Mouse (Mus musculus): Measurements from ENCODE around the gene Elfn2.

The Elfn2 gene

DNA sequence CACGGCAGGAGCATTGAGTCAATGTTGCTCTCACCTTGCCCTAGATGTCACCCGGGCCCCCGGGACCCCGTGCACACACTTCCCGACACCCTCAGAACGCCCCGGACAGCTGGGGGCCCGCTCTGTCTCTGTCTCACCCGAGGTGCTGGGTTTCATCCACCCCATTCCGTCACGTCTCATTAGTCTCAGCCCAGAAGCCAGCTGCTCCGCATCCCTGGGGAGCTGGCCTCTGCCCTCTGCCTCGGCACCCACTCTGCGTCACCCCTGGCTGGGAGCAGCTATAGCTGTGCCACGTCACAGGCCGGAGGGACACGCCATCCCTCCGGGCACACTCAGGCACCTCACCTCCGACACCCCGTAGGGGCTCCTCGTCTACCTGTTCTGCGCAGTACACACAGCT lies 38.3 kb downstream of the Elfn2 start:
- DNase-seq = no peak

DNA sequence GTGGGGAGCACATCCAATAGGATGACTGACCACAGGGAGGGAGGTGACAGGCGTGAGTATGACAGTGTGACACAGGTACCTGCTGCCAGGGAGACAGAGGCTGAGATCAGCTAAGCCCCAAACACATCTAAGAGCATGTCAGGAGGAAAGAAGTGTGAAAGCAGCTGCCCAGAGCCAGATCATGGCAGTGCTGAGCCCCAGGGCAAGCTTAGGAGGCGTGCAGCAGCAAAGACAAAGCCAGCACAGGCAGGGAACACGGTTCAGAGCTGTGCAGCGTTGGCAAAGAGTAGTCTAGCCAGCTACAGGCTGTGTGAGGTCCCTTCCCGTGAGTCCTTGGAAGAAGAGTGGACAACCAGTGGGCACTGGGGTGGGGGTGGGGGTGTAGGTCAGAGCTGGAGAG lies 40.9 kb downstream of the Elfn2 start:
- no peak for DNase-seq

DNA sequence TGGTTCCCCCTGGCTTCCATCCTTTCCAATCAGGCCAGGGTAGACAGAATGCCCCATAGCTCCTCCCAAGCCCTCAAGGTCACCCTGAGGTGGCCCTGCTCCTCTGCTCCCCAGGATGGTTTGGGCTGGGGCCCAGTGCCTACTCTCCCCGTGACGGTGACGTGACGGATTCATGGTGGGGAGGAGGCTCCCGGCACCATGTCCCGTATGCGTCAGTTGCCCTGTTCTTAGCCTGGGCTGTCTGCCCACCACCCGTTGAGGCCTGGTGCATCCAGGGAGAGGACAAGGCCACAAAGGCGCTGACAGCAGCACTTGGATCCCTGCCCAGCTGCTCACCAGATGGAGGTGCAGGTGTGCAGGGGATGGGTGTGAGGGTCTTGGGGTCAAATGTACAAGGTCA lies 41.6 kb downstream of the Elfn2 start:
- no peak for DNase-seq

DNA sequence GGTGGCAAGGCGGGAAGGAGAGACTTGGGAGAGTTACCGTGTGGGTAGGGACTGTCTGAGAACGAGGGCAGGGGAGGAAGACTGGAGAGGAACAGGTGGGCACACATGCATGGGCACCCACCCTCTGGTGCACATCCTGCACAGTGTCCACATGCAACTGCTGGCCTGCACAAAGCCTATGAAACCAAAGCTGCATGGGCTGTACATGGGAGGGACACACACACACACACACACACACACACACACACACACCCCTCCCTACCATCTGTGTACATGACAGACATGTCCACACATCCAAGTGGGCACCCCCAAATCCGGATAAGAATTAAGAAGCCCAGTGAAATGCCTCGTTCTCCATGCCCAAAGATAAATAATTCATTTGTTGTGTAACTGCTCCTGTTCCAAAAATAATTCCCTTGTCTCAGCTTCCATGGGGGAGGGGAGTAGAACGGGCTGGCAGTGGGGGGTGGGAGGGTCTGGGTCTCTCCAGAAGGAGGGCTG lies 43.6 kb downstream of the Elfn2 start:
- no peak for DNase-seq

DNA sequence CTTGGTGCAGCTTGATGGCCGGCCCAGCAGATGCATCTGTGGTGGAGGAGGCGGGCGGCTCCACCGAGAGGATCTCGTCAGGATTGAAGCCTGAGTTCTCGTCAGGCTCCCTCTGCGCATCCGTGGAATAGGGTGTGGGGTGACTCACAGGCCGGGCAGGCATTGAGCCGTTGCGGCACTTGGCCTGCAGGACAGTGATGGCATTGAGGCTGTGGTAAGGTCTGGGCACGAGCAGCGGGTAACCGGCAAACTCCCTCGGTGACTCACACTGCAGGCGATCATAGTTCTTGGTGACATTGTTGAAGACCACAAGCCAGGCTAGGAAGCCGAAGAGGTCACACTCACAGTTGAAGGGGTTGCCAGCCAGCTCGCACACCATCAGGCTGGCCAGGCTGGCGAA lies 45.1 kb downstream of the Elfn2 start:
- no peak for DNase-seq

DNA sequence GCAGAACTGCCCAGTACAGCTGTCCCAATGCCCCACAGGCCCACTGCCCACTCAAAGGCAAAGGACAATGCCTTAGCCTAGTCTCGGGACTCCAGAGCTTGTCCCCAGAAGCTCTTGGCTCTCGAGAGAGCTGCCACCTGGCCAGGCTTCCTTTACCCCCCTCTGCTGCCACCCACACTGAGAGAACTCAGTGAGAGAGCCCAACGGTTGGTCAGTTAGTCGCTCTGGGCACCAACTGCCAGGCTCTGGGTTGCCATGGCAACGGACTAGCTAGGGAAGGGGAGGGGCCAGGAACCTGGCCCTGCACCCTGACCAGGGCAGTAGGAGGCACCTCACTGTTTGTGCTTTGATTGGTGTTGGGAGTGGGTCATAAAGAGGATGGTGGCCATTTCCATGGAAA lies 48.2 kb downstream of the Elfn2 start:
- peak; percentile 25 to 63 for DNase-seq

DNA sequence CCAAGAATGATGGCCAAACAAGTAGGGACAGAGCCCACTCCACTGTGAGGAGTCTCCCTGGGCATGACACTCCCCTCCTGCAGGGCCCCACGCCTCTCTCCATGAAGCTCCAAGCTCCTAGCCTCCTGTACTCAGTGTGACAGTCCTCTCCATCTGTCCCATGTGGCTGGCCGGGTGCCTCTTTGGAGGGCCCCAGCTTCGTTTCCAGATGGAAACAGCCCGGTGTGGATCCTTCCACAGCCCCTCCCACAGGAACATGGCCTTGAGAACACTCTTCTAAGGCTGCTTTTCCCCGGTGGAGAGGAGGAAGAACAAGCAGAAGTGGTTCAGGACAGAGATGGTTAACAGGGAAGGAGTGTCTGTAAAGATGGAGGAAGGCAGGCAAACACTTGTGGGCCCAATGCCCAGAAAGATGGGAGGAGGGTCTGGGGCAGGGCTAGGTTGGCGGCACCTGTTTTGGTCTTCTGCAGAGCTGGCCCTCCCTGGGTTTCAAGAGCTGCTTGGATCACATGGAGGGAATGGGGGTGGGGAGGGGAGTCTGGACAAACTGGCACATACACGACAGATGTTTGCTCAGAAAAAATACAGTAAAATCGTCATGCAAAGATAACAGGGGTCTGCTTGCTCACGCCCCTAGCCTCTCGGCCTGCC lies 49.2 kb downstream of the Elfn2 start:
- peak in 1 of 2 experiments; percentile 58 for DNase-seq

DNA sequence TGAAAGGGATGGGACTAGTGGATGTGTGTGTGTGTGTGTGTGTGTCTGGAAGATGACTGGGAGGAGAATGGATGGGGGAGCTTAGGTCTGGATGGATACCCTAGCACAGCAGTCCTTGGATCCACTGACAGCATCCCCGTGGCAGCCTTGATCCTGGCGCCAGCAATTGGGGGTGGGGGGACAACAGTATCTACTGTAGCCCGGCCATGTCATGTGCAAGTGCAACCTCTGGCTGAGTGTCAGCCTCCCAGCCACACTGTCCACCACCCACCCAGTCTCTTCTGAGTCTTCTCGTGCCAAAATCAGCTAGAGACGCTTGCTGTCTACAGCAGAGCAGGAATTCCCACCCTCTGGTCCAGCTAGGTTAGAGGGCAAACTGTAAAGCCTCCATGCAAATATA lies 54.3 kb downstream of the Elfn2 start:
- peak; percentile 51 to 85 for DNase-seq

DNA sequence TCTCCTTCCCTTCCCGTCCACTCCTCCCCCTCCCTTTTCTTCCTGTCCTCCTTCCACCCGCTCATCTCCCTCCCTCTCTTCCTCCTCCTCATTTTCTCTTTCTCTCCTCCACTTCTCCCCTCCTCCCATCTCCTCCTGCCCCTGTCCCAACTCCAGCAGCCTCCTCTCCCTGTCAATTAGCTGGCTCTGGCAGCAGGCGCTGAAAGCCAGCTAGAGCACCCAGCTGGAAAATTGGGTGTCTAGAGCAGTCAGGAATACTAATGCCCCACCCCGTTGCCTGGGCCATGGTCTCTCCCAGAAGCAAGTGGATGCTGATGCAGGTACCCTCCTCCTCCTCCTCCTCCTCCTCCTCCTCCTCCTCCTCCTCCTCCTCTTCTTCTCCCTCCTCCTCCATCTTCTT lies 67.4 kb downstream of the Elfn2 start:
- DNase-seq = no peak

DNA sequence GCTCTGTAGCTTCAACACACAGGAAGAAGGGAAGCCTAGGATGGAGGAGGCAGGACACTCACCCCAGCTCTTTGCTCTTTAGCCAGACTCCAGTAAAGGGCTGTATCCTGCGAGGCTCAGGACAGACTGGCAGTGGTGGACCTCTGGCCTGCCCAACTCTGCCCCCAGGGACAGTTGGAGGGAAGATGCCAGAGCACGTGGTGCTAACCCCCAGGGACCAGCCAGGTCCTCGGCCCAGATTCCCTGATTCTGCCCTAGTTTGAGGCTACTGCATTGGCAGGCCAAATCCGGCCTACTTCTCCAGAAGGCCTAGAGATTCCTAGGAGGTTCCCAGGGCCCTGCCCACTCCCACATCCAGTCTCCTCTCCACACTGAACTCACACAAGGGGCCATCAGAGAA lies 70.8 kb downstream of the Elfn2 start:
- no peak for DNase-seq

DNA sequence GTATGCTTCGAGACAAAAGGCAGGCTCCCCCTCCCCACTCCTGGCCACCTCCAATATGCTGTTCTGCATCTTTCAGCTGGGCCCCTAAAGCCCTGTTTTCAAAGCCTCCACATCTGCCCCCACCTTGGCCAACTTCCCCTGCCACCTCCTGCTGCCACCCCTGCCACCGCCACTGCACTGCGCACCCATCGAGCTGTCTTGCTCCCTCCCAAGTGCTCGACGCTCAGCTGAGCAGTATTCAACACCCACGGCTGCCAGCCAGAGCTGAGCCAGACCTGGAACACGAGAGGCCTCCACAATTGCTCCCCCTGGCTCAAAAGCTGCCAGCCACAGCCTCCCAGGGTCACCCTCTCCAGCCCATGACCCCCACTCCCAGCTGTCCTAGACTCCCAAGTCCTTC lies 74.0 kb downstream of the Elfn2 start:
- DNase-seq = no peak

DNA sequence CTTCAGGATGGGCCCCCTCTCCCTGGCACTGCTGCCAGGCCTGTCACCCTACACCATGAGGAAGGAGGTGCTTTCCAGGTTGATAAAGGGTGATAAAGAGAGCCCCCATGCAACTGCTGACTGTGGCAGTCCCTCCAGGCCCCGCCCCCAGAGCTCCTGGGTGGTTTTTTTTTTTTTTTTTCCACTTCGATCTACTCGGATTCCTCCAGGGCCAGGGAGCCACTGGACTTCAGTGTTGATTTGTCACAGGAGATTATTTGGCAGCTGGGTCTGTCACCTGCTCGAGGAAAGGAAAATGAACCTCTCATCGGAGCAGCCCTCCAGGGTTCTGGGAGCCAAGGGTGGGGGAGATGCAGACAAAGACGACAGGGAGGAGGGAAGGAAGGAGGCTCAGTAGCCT lies 74.9 kb downstream of the Elfn2 start:
- no peak for DNase-seq

DNA sequence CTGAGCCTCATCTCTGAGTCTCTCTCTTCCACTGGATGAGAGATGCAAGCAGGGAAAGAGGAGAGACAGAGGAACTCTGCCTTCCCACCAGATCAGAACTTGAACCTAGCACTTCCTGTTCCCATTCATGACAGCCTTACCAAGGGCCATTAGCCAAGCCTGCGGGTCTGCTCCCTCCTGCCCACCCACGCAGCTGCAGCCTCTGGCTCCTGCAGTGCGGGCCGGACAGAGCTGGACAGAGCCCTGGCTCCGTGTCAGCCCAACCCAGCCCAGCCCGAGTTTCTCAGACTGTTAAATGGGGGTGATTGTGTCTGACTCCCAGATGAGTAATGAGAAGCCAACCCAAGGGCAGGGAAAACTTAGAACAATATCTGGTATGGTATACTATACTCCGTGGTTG lies 83.3 kb downstream of the Elfn2 start:
- peak; percentile 54 to 68 for DNase-seq

DNA sequence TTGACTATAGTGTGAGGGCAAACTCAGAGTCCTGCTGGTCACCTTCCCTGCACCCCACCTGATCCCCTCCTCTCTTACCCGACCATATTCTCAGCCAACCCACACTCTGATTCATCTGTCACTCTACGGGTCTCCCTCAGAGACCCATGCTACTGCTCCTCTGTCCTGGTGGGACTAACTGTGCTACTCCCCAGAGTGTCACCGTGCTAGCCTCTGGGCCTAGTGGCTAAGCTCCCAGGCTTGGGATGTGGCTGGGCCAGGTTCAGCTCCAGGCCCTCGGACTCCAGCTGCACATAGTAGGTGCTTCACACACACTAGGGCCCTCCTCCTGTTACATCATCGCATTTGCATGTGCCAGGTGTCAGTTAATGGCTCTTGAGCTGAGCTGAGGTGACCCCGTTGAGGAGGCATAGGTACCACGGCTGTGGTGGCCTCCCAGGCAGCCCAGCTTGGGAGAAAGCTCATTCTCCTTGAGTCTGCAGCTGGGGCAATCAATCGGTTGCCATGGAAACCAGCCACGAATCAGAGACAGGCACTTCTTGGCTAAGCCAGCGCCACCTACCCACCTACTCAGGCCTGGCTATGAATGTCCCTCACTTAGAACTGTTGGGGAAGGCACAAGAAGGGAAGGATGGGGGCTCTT lies 84.4 kb downstream of the Elfn2 start:
- DNase-seq = no peak

DNA sequence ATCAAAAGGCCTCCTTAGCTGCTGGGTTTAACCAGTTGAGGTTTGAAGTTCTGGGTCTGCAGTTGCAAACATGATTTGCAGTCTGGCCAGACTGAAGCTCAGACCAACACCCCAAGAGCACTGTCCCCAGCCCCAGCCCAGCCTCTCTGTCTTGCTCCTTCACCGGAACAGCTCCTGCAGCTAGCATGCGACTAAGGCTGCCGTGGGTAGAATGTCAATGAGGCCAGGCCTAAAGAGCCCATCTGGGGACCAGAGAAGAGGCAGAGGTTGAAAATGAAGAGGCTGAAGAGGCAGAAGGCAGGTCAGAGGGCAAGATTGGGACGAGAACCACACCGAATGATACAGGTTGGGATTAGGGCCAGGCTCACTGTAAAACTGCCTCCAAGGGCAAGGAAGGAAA lies 85.2 kb downstream of the Elfn2 start:
- DNase-seq = no peak

DNA sequence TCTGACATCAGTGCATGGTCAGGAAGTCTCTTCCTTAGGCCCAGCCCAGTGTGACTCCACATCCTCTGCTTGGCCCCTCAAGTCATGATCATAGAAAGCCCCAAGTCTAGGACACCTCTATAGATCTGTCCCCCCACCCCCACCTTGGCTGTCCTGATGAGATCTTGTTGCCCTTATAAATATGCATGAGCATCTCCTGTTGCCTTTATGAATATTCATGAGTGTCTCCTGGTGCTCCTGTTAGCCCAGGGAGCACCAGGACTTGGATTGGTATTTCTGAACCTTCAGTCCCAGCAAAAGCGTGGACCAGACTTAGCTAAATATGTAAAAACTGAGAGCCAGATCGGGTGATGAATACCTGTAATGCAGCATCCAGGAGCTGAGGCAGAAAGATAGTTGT lies 86.2 kb downstream of the Elfn2 start:
- DNase-seq = no peak

DNA sequence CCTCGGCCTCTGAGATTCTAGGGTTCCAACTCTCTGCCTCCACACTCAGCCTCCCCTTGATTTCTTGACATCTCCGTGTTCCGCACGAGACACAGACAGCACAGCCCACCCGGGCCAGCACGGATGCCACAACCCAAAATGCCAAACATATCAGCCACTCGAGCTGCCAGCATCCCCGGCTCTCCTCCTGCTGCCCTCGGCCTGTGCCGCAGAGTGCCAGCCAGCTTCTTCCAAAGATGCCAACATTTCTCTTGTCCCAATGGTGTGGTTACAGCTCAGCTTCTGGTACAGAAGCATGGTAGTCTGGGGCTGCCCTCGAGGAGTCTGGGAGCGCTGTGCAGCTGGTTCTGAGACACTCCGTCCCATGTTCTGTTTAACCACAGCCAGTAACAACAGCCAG lies 92.3 kb downstream of the Elfn2 start:
- no peak for DNase-seq

DNA sequence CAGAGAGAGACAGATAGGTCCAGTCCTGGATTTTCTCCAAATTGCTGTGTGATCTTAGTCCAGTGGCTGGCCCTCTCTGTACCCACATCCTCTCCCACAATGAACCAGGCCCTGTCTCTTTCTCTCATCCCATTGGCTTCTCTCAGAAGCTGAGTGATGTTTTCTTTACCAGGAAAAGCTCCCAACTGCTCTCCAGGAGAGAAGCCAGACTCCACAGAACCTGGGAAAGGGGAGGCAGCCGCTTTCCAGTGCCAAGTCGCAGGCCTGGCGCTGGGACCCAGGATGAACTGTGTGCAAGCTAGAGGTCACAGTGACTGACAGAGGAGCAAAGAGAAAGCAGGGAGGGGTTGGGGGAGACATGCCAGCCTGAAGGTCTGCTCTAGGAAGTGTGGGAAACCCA lies 93.6 kb downstream of the Elfn2 start:
- peak; percentile 36 to 57 for DNase-seq

DNA sequence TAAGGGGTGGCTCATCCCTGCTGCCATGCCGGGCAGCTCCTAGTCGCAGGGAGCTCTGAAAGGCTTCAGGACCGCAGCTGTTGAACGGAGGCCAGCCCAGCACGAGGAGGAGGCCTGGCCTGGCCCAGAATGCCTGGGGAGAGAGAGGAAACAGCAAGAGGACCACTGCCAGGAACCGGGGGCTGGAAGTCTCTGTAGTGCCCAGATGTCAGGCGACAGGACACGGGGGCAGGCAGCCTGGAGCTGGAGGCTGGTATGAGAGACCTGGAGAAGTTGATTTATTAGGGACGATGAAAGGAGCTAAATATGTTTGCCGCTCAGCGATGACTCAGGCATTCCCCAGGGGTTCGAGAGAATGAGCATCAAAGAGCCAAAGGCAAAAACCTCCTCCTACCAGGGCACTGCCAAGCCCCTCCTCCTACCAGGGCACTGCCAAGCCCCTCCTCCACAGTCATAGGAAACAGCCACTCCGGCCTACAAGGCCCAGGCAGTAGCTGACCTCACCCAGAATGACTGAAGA lies 94.1 kb downstream of the Elfn2 start:
- peak; percentile 85 to 91 for DNase-seq

DNA sequence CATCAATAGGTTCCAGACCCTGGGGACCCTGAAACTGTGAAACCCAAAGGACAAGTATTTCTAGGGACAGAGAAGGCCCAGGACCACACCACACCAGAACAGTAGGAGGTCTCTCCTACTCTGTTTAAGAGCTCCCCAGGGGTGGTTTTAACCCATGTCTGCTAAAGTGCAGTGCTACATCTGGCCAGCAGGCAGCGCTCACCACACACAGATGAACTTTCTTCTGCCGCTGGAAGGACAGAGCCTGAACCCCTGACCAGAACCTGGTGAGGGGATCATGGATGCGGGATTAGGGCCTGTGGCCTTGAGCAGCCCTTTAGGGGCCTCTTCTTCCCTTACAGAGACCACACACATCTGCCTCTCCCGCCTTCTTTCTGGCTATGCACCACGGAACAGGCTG lies 95.1 kb downstream of the Elfn2 start:
- DNase-seq = peak; percentile 70 to 83
